Mouse (Mus musculus): ENCODE measurements around the gene Vcan.
A peak's percentile ranks its signal among the peaks of the same experiment; 100 is the strongest.
"Not testable (repeated sequence)": the region's sequence is repeated elsewhere in the genome, so short reads cannot be mapped to it uniquely, and the experiment has no call there.

Gene Vcan

DNA sequence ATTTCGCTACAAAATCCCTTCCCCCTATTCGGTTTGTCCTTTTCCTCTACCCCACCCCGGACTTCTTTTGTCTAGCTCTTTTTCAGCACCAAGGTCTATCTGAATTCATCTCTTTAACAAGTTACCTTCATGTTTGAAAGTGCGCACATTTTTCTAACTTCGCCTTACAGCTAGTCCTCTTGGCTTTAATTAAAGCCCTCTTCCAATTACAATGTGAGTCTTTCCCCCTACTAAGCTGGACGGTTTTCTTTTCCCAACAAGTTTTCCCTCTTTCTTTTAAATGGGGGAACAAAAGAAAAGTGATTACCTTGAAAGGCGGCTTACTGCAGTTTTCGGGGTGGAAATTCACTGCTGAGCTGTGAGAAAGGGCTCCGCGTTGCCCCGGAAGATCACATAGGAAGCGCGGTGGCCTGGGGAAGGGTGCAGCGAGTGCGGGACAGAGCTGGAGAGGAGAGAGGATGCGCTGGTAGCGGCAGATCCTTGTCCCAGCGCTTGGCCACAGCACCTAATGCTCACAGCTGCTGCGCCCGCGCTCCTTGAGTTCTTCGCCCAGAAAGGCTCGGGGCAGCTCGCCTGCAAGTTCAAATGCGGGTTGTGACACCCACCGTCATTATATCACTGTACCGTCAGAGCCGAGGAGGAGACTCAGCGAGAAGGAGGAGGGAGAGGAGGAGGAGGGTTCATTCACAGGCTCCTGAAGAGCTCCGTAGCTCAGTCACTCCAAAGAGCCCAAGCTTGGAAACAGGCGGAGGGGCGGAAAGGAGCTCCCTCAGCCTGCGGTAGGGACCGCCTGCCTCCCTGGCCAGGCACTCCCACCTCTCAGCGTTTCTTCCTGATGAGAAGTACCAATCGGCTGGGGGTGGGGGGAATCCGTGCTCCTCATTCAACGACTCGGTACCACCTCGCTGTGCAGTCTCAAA is at the start of gene Vcan:
TSS of gene Vcan (minus strand) at position 744 of the 920 bp plus-strand sequence.
- peaks cover 7% of the 10 kb centered on the region for H3K27me3 ChIP-seq (ENCODE audit: control insufficient read depth, insufficient read depth, low read length, poor library complexity, severe bottlenecking)
- peak; percentile 15 for DNase-seq (ENCODE audit: low read depth, low spot score)
- no peaks in the 10 kb centered on the region for H3K36me3 ChIP-seq (ENCODE audit: control insufficient read depth, insufficient read depth, low read length, poor library complexity, severe bottlenecking)

DNA sequence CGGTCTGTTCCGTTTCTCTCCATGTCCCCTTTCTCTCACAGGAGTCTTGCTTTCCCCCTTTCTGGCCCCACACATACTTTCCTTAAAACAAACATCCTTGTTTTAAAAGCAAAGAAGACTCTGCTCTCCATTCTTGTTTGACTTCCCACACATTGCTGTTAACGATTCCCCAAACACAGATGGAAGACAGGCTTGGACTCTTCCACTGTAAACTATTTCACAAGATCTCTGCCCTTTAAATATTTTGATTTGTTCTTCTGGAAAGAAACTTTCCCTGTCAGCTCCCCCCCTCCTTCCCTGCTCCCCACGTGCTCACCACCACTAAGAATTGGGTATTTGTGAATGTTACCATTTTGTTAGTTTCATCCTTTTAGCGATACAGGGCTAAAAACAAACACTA is 49.2 kb upstream of the Vcan start:
- no peaks in the 10 kb centered on the region for H3K36me3 ChIP-seq (ENCODE audit: control insufficient read depth, insufficient read depth, low read length, poor library complexity, severe bottlenecking)
- DNase-seq (ENCODE audit: low read depth, low spot score), result no peak
- no peaks in the 10 kb centered on the region for H3K27me3 ChIP-seq (ENCODE audit: control insufficient read depth, insufficient read depth, low read length, poor library complexity, severe bottlenecking)

DNA sequence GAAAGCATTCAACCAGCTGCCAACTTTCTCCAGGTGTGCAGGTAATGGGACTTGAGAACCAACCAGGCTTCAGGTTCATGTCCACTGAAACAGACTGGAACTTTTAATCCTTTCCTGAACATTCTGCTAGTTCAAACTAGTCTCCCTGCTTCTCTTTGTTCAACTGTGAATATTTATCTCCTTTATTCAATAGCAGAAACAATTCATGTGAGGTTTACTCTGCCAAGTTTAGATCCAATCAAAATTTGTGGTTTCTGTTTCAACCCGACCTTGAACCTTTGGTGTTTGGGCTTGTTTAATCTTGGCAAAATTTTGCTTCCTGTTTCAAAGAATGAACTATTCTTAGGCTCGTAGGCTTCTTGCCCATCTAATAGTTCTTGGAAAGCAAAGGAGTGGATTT is 40.6 kb upstream of the Vcan start:
- no peaks in the 10 kb centered on the region for H3K27me3 ChIP-seq (ENCODE audit: control insufficient read depth, insufficient read depth, low read length, poor library complexity, severe bottlenecking)
- DNase-seq (ENCODE audit: low read depth, low spot score), result no peak
- no peaks in the 10 kb centered on the region for H3K36me3 ChIP-seq (ENCODE audit: control insufficient read depth, insufficient read depth, low read length, poor library complexity, severe bottlenecking)

DNA sequence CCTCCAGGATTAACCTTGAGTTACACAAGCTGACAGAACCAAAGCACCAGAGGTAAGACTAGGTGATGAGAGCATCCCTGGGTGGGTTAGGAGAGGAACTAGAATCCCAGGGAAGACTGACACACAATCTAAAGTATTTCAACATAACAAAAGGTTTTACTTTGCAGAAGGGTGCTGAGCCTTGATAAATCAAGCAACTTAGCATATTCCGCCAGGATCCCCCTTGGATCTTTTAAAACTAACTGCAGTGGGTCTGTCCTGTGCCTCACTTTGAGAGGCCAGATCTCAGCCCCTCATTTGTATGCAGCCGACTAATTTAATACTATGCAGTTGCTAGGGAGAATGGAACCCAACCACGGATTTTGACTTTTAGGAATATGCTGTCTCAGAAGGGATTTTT is 38.0 kb upstream of the Vcan start:
- Histone ChIP-seq H3K36me3 (ENCODE audit: control insufficient read depth, insufficient read depth, low read length, poor library complexity, severe bottlenecking) (no peaks in the 10 kb centered on the region), H3K27me3 (ENCODE audit: control insufficient read depth, insufficient read depth, low read length, poor library complexity, severe bottlenecking) (no peaks in the 10 kb centered on the region)
- DNase-seq (ENCODE audit: low read depth, low spot score), result no peak

DNA sequence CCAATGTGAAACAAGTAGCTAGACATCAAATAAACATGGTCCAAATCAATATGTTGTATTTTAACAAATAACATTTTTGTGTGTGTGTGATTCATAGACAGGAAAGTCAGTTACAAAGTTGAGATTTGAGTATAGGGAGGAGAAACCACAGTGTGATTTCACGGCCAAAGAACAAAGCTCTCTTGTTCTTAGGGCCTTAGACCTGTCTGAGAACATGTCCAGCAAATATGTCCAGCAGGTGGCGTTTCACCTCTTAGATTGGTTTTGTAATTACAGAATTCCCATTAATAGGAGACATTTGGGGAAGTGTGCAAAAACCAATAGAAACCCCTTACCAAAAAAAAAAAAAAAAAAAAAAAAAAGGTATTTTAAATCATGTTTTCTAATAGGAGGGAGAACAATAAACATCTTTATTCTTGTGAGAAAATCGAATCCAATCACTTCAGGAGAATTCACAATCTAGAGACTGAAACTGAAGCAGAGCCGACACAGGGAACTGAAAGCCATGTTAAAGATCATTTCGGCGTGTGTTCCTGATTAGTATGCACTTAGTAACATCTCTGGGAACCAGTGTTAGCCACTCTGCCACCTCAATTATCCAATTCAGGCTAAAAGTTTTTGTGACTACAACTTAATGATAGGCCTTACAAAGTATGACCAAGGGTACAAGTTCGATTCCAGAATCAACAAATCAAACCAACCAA is 37.1 kb upstream of the Vcan start:
- peak; percentile 50 for DNase-seq (ENCODE audit: low read depth, low spot score)
- no peaks in the 10 kb centered on the region for H3K27me3 ChIP-seq (ENCODE audit: control insufficient read depth, insufficient read depth, low read length, poor library complexity, severe bottlenecking)

DNA sequence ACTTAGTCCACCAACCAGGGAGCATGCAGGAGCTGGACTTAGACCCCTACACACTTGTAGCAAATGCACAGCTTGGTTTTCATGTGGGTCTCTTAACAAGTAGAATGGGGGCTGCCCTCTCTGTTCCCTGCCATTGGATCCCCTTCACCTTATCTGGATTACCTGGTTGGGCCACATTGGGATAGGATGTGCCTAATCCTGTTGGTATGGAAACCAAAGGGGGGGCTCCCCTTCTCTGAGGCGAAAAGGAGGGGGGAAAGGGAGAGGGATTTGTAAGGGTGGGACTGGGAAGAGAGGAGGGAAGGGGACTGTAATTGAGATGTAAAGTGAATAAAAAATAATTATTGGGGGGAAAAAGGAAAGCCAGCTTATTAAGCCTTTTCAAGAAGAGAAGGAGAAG is 35.5 kb upstream of the Vcan start:
- no peaks in the 10 kb centered on the region for H3K36me3 ChIP-seq (ENCODE audit: control insufficient read depth, insufficient read depth, low read length, poor library complexity, severe bottlenecking)
- no peak for DNase-seq (ENCODE audit: low read depth, low spot score)
- no peaks in the 10 kb centered on the region for H3K27me3 ChIP-seq (ENCODE audit: control insufficient read depth, insufficient read depth, low read length, poor library complexity, severe bottlenecking)

More for the DNA sequence above, 37.1 kb upstream of the Vcan start:
- no peaks in the 10 kb centered on the region for H3K36me3 ChIP-seq (ENCODE audit: control insufficient read depth, insufficient read depth, low read length, poor library complexity, severe bottlenecking)

DNA sequence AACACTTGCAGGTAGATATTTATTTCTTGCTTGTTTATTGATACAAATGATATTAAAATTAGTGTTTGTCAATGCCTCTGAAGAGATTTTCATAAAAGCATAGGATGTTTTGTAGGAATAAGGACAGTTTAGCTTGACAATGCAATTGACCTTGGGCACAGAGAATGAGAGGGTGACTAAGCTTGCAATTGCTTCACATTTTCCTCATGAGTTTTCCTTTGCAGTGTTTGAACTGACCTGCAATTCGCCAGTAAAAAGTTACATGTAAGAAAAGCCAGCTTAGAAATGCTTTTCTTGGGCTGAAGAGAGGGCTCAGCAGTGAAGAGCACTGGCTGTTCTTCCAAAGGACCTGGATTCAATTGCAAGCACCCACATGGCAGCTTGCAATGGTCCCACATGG is 34.8 kb upstream of the Vcan start:
- no peak for DNase-seq (ENCODE audit: low read depth, low spot score)
- no peaks in the 10 kb centered on the region for H3K36me3 ChIP-seq (ENCODE audit: control insufficient read depth, insufficient read depth, low read length, poor library complexity, severe bottlenecking)
- no peaks in the 10 kb centered on the region for H3K27me3 ChIP-seq (ENCODE audit: control insufficient read depth, insufficient read depth, low read length, poor library complexity, severe bottlenecking)

DNA sequence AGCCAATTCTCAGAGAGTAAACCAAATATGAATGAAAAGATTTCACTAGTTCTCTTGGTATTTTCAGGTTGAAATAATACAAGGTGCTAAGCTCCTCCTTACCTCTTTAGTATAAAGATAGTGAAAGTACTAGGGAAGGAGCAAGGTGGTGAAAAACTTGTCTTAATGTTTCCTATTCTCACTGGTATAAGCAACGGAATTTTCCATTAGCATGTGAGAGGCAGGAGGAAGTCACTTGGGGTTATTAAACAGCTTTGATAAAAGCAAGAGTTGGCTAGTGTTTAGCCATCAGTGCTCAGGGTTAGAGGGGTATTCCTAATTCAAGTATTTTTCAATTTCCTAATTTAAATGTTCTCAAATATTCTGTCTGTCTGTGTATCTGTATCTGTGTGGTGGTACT is 24.2 kb upstream of the Vcan start:
- H3K27me3 ChIP-seq (ENCODE audit: control insufficient read depth, insufficient read depth, low read length, poor library complexity, severe bottlenecking), result no peaks in the 10 kb centered on the region
- no peaks in the 10 kb centered on the region for H3K36me3 ChIP-seq (ENCODE audit: control insufficient read depth, insufficient read depth, low read length, poor library complexity, severe bottlenecking)
- DNase-seq (ENCODE audit: low read depth, low spot score), result no peak

DNA sequence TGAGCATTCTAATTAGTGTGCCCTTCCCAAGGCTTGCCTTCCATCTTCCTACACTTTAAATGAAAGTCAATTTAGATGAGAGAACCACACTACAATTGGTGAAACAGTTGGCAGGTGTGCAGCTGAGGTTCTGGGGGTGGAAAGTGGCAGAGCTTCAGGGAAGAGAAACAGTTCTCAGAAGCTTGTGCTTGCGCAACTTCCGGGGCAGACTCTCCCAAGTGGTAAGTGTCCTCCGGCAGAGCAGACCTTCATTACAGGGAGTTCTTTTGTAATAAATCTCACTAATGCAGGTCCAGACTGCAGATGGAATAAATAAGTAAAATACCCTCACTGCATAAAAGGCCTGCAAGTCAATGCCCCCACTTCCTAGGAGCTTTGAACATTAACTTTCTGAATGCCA is 23.7 kb upstream of the Vcan start:
- Histone ChIP-seq H3K27me3 (ENCODE audit: control insufficient read depth, insufficient read depth, low read length, poor library complexity, severe bottlenecking) (no peaks in the 10 kb centered on the region), H3K36me3 (ENCODE audit: control insufficient read depth, insufficient read depth, low read length, poor library complexity, severe bottlenecking) (no peaks in the 10 kb centered on the region)
- no peak for DNase-seq (ENCODE audit: low read depth, low spot score)

DNA sequence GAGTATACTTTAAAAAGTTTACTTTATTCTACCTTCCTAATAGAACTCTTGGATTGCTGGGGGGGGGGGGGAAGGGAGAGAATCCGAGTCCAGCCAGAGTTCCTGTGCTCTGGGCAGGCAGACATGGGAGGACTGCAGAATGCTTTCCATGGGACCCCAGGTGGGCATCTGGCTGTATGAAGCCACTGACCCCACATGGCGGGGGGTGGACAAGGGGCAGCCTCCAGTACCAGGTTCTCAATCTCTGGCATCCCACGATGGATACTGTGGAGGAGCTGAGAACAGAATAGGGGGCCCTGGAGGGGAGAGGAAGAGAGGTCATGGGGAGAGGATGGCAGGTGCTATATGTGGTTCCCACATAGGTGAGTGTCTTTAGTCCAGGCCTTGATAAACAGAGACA is 20.0 kb upstream of the Vcan start:
- H3K36me3 ChIP-seq (ENCODE audit: control insufficient read depth, insufficient read depth, low read length, poor library complexity, severe bottlenecking), result no peaks in the 10 kb centered on the region
- DNase-seq (ENCODE audit: low read depth, low spot score), result no peak
- H3K27me3 ChIP-seq (ENCODE audit: control insufficient read depth, insufficient read depth, low read length, poor library complexity, severe bottlenecking), result no peaks in the 10 kb centered on the region

DNA sequence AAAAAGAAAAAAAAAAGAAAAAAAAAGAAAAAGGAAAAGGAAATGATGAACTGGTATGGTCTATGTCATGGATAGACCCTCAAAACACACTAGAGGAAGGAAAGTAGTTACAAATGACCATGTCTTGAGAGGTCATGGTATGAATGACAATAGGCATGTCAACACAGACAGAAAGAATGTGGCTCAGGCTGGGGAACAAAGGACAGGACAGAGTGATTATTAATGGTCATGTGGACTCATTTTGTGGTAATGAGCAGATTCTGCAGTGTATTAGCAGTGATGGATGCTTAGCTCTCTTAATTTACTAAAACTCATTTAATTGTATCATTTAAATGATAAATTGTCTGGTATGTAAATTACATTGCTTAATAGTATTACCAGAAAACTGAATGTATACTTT is 14.0 kb upstream of the Vcan start:
- DNase-seq (ENCODE audit: low read depth, low spot score), result no peak
- H3K27me3 ChIP-seq (ENCODE audit: control insufficient read depth, insufficient read depth, low read length, poor library complexity, severe bottlenecking), result no peaks in the 10 kb centered on the region
- H3K36me3 ChIP-seq (ENCODE audit: control insufficient read depth, insufficient read depth, low read length, poor library complexity, severe bottlenecking), result no peaks in the 10 kb centered on the region

DNA sequence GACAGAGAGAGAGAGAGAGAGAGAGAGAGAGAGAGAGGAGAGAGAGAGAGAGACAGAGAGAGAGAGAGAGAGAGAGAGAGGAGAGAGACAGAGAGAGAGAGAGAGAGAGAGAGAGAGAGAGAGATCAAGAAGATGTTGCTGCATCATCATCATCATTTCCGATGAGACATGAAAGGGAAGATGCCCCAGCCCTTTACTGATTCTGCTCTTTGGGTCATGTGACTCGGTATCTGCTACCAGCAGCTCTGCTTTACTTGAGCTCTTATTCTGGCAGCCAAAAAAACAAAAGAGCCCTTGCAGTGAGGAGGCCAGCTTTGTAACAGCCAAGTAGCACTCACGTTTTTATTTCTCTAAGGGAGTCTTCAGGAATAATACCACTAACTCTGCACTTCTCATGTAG is 8.3 kb upstream of the Vcan start:
- DNase-seq (ENCODE audit: low read depth, low spot score); H3K36me3 ChIP-seq (ENCODE audit: control insufficient read depth, insufficient read depth, low read length, poor library complexity, severe bottlenecking); H3K27me3 ChIP-seq (ENCODE audit: control insufficient read depth, insufficient read depth, low read length, poor library complexity, severe bottlenecking): not testable (repeated sequence)

DNA sequence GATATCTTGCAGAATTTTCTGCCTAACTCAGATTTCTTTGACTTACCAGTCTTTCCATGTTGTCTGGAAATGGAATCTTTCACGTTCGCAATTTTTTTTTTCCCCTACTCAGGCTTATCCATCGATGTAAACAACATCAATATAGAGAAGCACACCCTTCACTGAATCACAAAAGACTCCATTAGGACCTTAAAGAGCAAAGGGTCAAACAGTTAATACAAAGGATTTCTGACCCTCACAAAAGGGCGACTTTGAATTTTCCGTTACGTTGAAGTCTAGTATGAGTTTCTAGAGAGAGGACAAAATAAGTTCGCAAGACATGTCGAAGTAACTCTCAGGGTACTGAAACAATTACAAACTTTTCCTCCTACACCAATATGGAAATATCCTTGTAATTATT is 892 bp upstream of the Vcan start:
- no peak for DNase-seq (ENCODE audit: low read depth, low spot score)
- Histone ChIP-seq H3K36me3 (ENCODE audit: control insufficient read depth, insufficient read depth, low read length, poor library complexity, severe bottlenecking) (no peaks in the 10 kb centered on the region), H3K27me3 (ENCODE audit: control insufficient read depth, insufficient read depth, low read length, poor library complexity, severe bottlenecking) (peaks cover 7% of the 10 kb centered on the region)

DNA sequence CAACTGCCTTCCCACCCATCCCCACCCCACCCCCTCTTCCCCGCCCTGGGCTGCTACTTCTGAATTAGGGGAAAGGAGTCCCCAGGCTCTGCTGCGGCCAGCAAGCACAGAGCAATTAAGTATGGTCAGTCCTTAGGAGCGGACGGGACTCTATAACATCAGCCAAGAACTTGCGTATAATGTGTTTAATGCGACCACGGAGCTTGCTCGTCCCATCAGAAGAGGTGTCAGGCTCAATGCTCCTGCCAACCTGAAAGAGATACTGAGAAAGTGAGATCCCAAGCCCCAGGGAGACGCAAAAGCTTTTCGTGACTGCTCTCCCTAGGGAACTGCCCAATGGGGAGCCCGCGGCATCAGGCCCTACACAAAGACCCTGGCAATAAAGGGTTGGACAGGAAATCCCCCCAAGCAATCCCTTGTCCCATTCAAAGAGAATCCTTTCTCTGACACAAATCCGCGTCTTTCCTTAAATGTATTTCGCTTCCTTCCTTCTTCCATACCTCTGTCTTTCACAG is 434 bp upstream of the Vcan start:
- H3K36me3 ChIP-seq (ENCODE audit: control insufficient read depth, insufficient read depth, low read length, poor library complexity, severe bottlenecking), result no peaks in the 10 kb centered on the region

DNA sequence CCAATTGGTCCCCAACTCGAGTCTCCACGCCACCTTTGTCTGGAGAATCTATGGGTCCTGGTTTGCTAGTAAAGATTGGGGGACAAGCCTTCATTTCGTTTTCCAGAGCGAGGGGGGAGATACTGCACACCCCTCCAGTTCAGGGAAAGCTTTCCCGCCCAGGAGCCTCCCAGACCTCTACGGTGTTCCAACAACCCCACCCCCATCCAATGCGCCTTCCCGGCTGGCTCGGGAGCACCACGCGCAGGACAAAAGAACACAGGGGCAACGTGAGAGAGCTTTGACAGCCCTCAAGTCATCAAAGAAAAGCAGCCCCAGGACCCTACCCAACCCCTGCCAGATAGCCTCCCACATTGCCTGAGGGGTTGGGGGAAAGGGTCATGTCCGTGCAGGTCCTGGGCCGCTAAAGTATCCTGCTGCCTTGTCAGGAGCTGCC is 1.2 kb downstream of the Vcan start:
- Histone ChIP-seq H3K36me3 (ENCODE audit: control insufficient read depth, insufficient read depth, low read length, poor library complexity, severe bottlenecking) (no peaks in the 10 kb centered on the region), H3K27me3 (ENCODE audit: control insufficient read depth, insufficient read depth, low read length, poor library complexity, severe bottlenecking) (peaks cover 7% of the 10 kb centered on the region)
- DNase-seq (ENCODE audit: low read depth, low spot score), result peak; percentile 5

More for the DNA sequence above, 434 bp upstream of the Vcan start:
- peaks cover 7% of the 10 kb centered on the region for H3K27me3 ChIP-seq (ENCODE audit: control insufficient read depth, insufficient read depth, low read length, poor library complexity, severe bottlenecking)
- DNase-seq (ENCODE audit: low read depth, low spot score), result peak; percentile 6
